Mouse (Mus musculus) olfactory bulb, adult 2 months (tissue): ENCODE data around the gene Cdca3.

Experiments
- CTCF ChIP-seq: fragments of 200-500 bp; IDR thresholded peaks from 2 replicates; pipeline ENCODE4 v1.5.1; 2012; ENCODE audit warnings: low read depth, mild to moderate bottlenecking, low read length, moderate library complexity; ENCODE audit not compliant: insufficient read depth
- POLR2A ChIP-seq: fragments of 200-500 bp; IDR thresholded peaks from 2 replicates; pipeline ENCODE4 v1.6.1; 2012; ENCODE audit warnings: mild to moderate bottlenecking, low read depth, low read length, moderate library complexity; ENCODE audit not compliant: insufficient read depth

DNA sequence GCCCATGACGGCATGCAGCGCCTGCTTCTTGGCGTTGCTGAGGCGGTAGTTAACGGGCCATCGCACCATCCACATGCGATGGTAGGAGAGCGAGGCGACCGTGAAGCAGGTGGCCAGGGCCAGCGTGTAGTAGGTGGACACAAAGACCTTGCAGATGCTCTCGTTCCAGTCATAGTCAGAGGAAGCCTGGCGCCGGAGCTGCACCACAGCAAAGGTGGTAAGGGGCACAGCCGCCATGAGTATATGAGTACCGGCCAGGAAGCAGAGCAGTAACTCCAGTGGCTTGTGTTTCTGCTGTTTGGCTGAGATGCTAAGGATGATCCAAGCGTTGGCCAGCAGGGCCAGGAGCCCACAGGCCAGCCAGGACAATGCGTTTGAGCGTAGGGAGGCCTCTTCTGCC lies 31.9 kb downstream of the Cdca3 start:
- TF ChIP-seq POLR2A, result no peak
- no peak for TF ChIP-seq CTCF
